Mouse (Mus musculus): Measurements from ENCODE around the gene Scaf4. TPM values are rescaled to one million over a fixed set of nuclear protein-coding genes. Genes with fewer than 3 reads are reported as not detected.

Scaf4 gene
- polyA plus RNA-seq, 1 experiment: 16.2 TPM

GRCm38 (mm10) chr16:90214731-90215565 is 69.4 kb downstream of the Scaf4 start:
- Histone ChIP-seq H3K36me3 (ENCODE audit: control insufficient read depth, insufficient read depth) (no peaks in the 10 kb centered on the region), H3K79me3 (ENCODE audit: low read depth) (no peaks in the 10 kb centered on the region), H3ac (ENCODE audit: control insufficient read depth, insufficient read length, low read depth) (no peak overlapping the region), H3K79me2 (ENCODE audit: control insufficient read depth, insufficient read depth) (no peaks in the 10 kb centered on the region), H3K27me3 (ENCODE audit: control insufficient read depth, insufficient read depth, insufficient read length) (no peaks in the 10 kb centered on the region), H3K4me3 (ENCODE audit: insufficient read depth, poor library complexity, severe bottlenecking) (no peak overlapping the region)
- TF ChIP-seq FOSL1 (IDR thresholded peaks at IDR 0.05; ENCODE audit: insufficient read depth, low read length, poor library complexity, severe bottlenecking): no peak
- TF ChIP-seq CTCF (IDR thresholded peaks at IDR 0.05; ENCODE audit: control insufficient read depth, insufficient read depth, insufficient read length): no peak
- TF ChIP-seq CEBPB (IDR thresholded peaks at IDR 0.05; ENCODE audit: low read depth): no peak
- TF ChIP-seq MYOG (IDR thresholded peaks at IDR 0.05; ENCODE audit: control insufficient read depth, extremely low read depth, insufficient read length): no peak
- no peak for TF ChIP-seq USF1 (IDR thresholded peaks at IDR 0.05; ENCODE audit: low read depth)
- no peak for TF ChIP-seq MAX (IDR thresholded peaks at IDR 0.05)
- no peak for TF ChIP-seq MYOD1 (IDR thresholded peaks at IDR 0.05; ENCODE audit: control insufficient read depth, insufficient read length, low read depth)

GRCm38 (mm10) chr16:90213477-90214339 is 70.6 kb downstream of the Scaf4 start:
- Histone ChIP-seq H3K79me2 (ENCODE audit: control insufficient read depth, insufficient read depth) (no peaks in the 10 kb centered on the region), H3K27me3 (ENCODE audit: control insufficient read depth, insufficient read depth, insufficient read length) (no peaks in the 10 kb centered on the region), H3K79me3 (ENCODE audit: low read depth) (no peaks in the 10 kb centered on the region), H3ac (ENCODE audit: control insufficient read depth, insufficient read length, low read depth) (no peak overlapping the region), H3K36me3 (ENCODE audit: control insufficient read depth, insufficient read depth) (no peaks in the 10 kb centered on the region), H3K4me3 (ENCODE audit: insufficient read depth, poor library complexity, severe bottlenecking) (no peak overlapping the region)
- TF ChIP-seq MYOD1 (IDR thresholded peaks at IDR 0.05; ENCODE audit: control insufficient read depth, insufficient read length, low read depth) (no peak), USF1 (IDR thresholded peaks at IDR 0.05; ENCODE audit: low read depth) (no peak), CTCF (IDR thresholded peaks at IDR 0.05; ENCODE audit: control insufficient read depth, insufficient read depth, insufficient read length) (no peak), CEBPB (IDR thresholded peaks at IDR 0.05; ENCODE audit: low read depth) (no peak), FOSL1 (IDR thresholded peaks at IDR 0.05; ENCODE audit: insufficient read depth, low read length, poor library complexity, severe bottlenecking) (no peak), MAX (IDR thresholded peaks at IDR 0.05) (no peak), MYOG (IDR thresholded peaks at IDR 0.05; ENCODE audit: control insufficient read depth, extremely low read depth, insufficient read length) (no peak)

GRCm38 (mm10) chr16:90211767-90212166 is 72.5 kb downstream of the Scaf4 start:
- Histone ChIP-seq H3ac (ENCODE audit: control insufficient read depth, insufficient read length, low read depth) (no peak overlapping the region), H3K27me3 (ENCODE audit: control insufficient read depth, insufficient read depth, insufficient read length) (no peaks in the 10 kb centered on the region), H3K4me3 (ENCODE audit: insufficient read depth, poor library complexity, severe bottlenecking) (no peak overlapping the region), H3K36me3 (ENCODE audit: control insufficient read depth, insufficient read depth) (no peaks in the 10 kb centered on the region), H3K79me3 (ENCODE audit: low read depth) (no peaks in the 10 kb centered on the region), H3K79me2 (ENCODE audit: control insufficient read depth, insufficient read depth) (no peaks in the 10 kb centered on the region)
- TF ChIP-seq MYOG (IDR thresholded peaks at IDR 0.05; ENCODE audit: control insufficient read depth, extremely low read depth, insufficient read length) (no peak), USF1 (IDR thresholded peaks at IDR 0.05; ENCODE audit: low read depth) (no peak), MAX (IDR thresholded peaks at IDR 0.05) (no peak)

GRCm38 (mm10) chr16:90210717-90211116 is 73.6 kb downstream of the Scaf4 start:
- Histone ChIP-seq H3K27me3 (ENCODE audit: control insufficient read depth, insufficient read depth, insufficient read length) (no peaks in the 10 kb centered on the region), H3K79me3 (ENCODE audit: low read depth) (no peaks in the 10 kb centered on the region), H3K79me2 (ENCODE audit: control insufficient read depth, insufficient read depth) (no peaks in the 10 kb centered on the region), H3ac (ENCODE audit: control insufficient read depth, insufficient read length, low read depth) (no peak overlapping the region), H3K36me3 (ENCODE audit: control insufficient read depth, insufficient read depth) (no peaks in the 10 kb centered on the region), H3K4me3 (ENCODE audit: insufficient read depth, poor library complexity, severe bottlenecking) (no peak overlapping the region)
- no peak for TF ChIP-seq MYOG (IDR thresholded peaks at IDR 0.05; ENCODE audit: control insufficient read depth, extremely low read depth, insufficient read length)
- TF ChIP-seq MYOD1 (IDR thresholded peaks at IDR 0.05; ENCODE audit: control insufficient read depth, insufficient read length, low read depth): no peak
- no peak for TF ChIP-seq CEBPB (IDR thresholded peaks at IDR 0.05; ENCODE audit: low read depth)
- no peak for TF ChIP-seq FOSL1 (IDR thresholded peaks at IDR 0.05; ENCODE audit: insufficient read depth, low read length, poor library complexity, severe bottlenecking)
- TF ChIP-seq CTCF (IDR thresholded peaks at IDR 0.05; ENCODE audit: control insufficient read depth, insufficient read depth, insufficient read length): no peak
- no peak for TF ChIP-seq MAX (IDR thresholded peaks at IDR 0.05)
- no peak for TF ChIP-seq USF1 (IDR thresholded peaks at IDR 0.05; ENCODE audit: low read depth)

GRCm38 (mm10) chr16:90208996-90209395 is 75.3 kb downstream of the Scaf4 start:
- H3K79me3 ChIP-seq (ENCODE audit: low read depth): no peaks in the 10 kb centered on the region
- no peaks in the 10 kb centered on the region for H3K79me2 ChIP-seq (ENCODE audit: control insufficient read depth, insufficient read depth)
- H3K36me3 ChIP-seq (ENCODE audit: control insufficient read depth, insufficient read depth): no peaks in the 10 kb centered on the region
- H3ac ChIP-seq (ENCODE audit: control insufficient read depth, insufficient read length, low read depth): no peak overlapping the region
- H3K27me3 ChIP-seq (ENCODE audit: control insufficient read depth, insufficient read depth, insufficient read length): no peaks in the 10 kb centered on the region
- no peak overlapping the region for H3K4me3 ChIP-seq (ENCODE audit: insufficient read depth, poor library complexity, severe bottlenecking)
- TF ChIP-seq MYOD1 (IDR thresholded peaks at IDR 0.05; ENCODE audit: control insufficient read depth, insufficient read length, low read depth) (no peak), USF1 (IDR thresholded peaks at IDR 0.05; ENCODE audit: low read depth) (no peak), CTCF (IDR thresholded peaks at IDR 0.05; ENCODE audit: control insufficient read depth, insufficient read depth, insufficient read length) (no peak), MYOG (IDR thresholded peaks at IDR 0.05; ENCODE audit: control insufficient read depth, extremely low read depth, insufficient read length) (no peak), CEBPB (IDR thresholded peaks at IDR 0.05; ENCODE audit: low read depth) (no peak), MAX (IDR thresholded peaks at IDR 0.05) (no peak), FOSL1 (IDR thresholded peaks at IDR 0.05; ENCODE audit: insufficient read depth, low read length, poor library complexity, severe bottlenecking) (no peak)
